Mouse (Mus musculus) testis, adult 2 months (tissue): ENCODE measurements around the gene Clcn1.

Experiments used
- CTCF ChIP-seq: fragments of 200-500 bp; IDR thresholded peaks from 2 replicates; pipeline ENCODE4 v1.5.1; 2012; ENCODE audit warnings: low read depth, mild to moderate bottlenecking, inconsistent platforms, low read length, moderate library complexity; ENCODE audit not compliant: control insufficient read depth, insufficient read depth, insufficient replicate concordance
- POLR2A ChIP-seq: fragments of 200-500 bp; IDR thresholded peaks from 2 replicates; pipeline ENCODE4 v1.6.1; 2012; ENCODE audit warnings: low read depth, mild to moderate bottlenecking, inconsistent platforms, low read length, moderate library complexity; ENCODE audit not compliant: control insufficient read depth

DNA sequence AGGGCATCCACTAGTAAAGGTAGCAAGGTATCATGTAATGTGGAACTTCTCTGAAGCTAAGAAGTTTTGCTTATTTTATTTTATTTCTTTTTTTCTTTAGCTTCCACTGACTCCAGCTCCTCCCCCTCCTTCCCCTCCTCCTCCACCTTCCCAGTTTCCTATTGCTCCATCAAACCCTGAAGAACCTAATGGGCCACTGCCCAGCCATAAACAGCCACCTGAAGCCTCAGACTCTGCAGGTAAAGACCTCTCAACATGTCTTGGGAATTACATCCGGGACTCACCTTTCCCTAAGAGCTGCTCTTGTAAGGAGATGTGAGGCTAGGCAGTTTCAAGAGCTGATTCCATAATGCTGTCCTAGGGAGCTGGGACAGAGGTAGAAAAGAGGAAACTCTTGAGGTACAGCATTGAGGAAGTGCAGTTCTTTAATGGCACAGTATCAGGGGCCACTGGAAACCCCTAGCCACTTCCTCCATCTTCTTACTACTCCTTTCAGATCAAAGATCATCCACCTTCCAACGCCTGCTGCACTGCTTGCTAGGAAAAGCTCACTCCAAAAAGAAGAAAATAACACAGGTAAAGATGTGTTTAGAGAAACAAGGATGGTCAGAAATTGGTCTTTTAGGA lies 24.1 kb downstream of the Clcn1 start:
- TF ChIP-seq CTCF: no peak
- TF ChIP-seq POLR2A: no peak
